Mouse (Mus musculus) liver, adult 2 months (tissue): ENCODE results near the gene Il12rb1. TPM values are rescaled to one million over a fixed set of nuclear protein-coding genes. Genes with fewer than 3 reads are reported as not detected.

ENCODE experiments used
- DNase-seq: peaks from one replicate; pipeline ENCODE4 v3.0.0-alpha.2; 2011; ENCODE audit warnings: low read depth, low spot score; ENCODE audit errors: extremely low read depth
- H3K27ac ChIP-seq: fragments of 200-500 bp; replicated peaks from 2 replicates; pipeline ENCODE4 v1.5.1; 2012; ENCODE audit warnings: low read depth, mild to moderate bottlenecking, control low read depth, inconsistent platforms, low read length; ENCODE audit not compliant: insufficient read depth
- H3K27me3 ChIP-seq: fragments of 200-500 bp; 2 replicates; pipeline ENCODE4 v1.6.1; 2012; ENCODE audit warnings: mild to moderate bottlenecking, moderate library complexity, low read length, inconsistent platforms; ENCODE audit not compliant: control insufficient read depth, insufficient read depth
- H3K36me3 ChIP-seq: fragments of 200-500 bp; 2 replicates; pipeline ENCODE4 v1.6.1; 2012; ENCODE audit warnings: low read length, inconsistent platforms; ENCODE audit not compliant: control insufficient read depth, insufficient read depth
- H3K4me1 ChIP-seq: fragments of 200-500 bp; 2 replicates; pipeline ENCODE4 v1.6.1; 2011; ENCODE audit warnings: low read length; ENCODE audit not compliant: control insufficient read depth, insufficient read depth
- H3K4me3 ChIP-seq: fragments of 200-500 bp; 2 replicates; pipeline ENCODE4 v1.5.1; 2011; ENCODE audit warnings: low read depth, mild to moderate bottlenecking, control low read depth, low read length, moderate library complexity; ENCODE audit not compliant: insufficient read depth
- H3K79me2 ChIP-seq: fragments of 200-500 bp; 2 replicates; pipeline ENCODE4 v1.6.1; 2012; ENCODE audit warnings: inconsistent platforms, mild to moderate bottlenecking, low read length, moderate library complexity; ENCODE audit not compliant: control insufficient read depth, insufficient read depth
- H3K9ac ChIP-seq: fragments of 200-500 bp; 2 replicates; pipeline ENCODE4 v1.6.1; 2012; ENCODE audit warnings: low read depth, mild to moderate bottlenecking, control low read depth, inconsistent platforms, low read length
- CTCF ChIP-seq: fragments of 200-500 bp; IDR thresholded peaks from 2 replicates; pipeline ENCODE4 v1.5.1; 2011; ENCODE audit warnings: low read depth, low read length, control low read depth
- POLR2A ChIP-seq: fragments of 200-500 bp; IDR thresholded peaks from 2 replicates; pipeline ENCODE4 v1.6.1; 2011; ENCODE audit warnings: low read length, control low read depth; ENCODE audit not compliant: insufficient read depth; ENCODE audit errors: extremely low read depth
- WGBS: fragments of 180-500 bp; shearing (Covaris S2); methylation state at CpG from one replicate; pipeline ENCODE4 v1.1.7; 2018; 5-methylcytosine and 5-hydroxymethylcytosine counted together
- polyA plus RNA-seq: library from polyadenylated mRNA; depleted of rRNA; stranded (reverse); fragments of >200 nt; gene quantifications from 2 replicates; pipeline ENCODE4 v1.2.3, GENCODE M21; 2012
- total RNA-seq: library from RNA; depleted of rRNA; stranded (reverse); fragments of >200 nt; gene quantifications from 2 replicates; pipeline ENCODE4 v1.2.3, GENCODE M21; 2014

The Il12rb1 gene
- total and polyA plus RNA-seq, 2 experiments = 0.34 to 0.37 TPM

DNA sequence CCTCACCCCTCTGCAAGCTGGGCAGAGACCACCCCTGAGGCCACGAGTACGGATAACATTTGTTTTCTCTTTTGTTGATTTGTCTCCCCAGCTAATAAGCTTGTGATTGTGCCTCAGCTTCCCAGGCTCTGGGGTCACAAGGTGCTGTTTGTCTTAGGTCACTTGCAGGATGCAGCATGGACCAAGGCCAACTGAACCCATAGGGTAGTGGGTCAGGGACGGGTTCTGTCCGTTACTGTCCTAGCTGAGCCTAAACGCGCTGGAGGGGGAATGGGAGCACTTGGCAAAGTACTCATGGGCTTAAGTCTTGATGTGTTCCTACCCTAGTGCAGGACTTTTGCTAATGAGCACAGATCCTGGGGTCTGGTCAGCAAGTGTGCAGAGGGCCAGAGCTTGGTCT, 40.7 kb upstream of the Il12rb1 start:
- H3K9ac ChIP-seq = 0 out of 2 replicates have a peak overlapping the region, but pooled peaks have one; percentile 3
- peaks cover 12% of the 10 kb centered on the region; the same call in 1 of the 2 replicates for H3K4me1 ChIP-seq
- TF ChIP-seq CTCF (no peak), POLR2A (no peak)

DNA sequence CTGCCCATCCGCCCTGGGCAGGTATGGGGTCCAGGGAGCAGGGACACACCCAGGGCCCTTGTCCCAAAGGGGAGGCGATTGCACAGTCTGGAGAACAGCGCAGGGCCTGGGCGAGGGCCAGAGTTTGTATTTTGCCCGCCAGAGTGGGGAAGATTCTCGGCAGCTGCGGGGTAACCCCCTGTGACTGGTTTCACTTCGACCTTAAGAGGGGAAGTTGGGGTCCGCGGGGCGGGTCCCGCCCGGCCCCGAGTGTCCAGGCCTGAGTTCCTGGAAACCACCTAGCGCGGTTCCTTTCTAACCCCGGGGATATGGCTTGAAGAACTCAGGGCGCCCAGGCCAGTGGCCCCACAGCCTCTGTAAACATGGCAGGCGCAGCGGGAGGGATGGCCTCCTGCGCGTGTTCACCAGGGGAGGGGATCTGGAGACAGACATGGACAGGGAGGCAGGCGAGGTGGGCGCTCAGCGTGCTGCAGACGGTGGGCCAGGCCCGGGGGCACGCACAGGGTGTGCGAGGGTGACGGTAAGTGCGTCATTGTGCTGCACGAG, 39.9 kb upstream of the Il12rb1 start:
- DNase-seq = no peak
- Histone ChIP-seq H3K27ac (no peak overlapping the region; the same call in 1 of the 2 replicates), H3K4me1 (peaks cover 12% of the 10 kb centered on the region; the same call in 1 of the 2 replicates), H3K9ac (no peak overlapping the region), H3K79me2 (no peaks in the 10 kb centered on the region), H3K27me3 (no peaks in the 10 kb centered on the region), H3K36me3 (no peaks in the 10 kb centered on the region), H3K4me3 (no peak overlapping the region)
- no peak for TF ChIP-seq CTCF
- no peak for TF ChIP-seq POLR2A
- 90% methylated on average over 32 of the region's 32 CpGs for WGBS

More for the DNA sequence above, 40.7 kb upstream of the Il12rb1 start:
- no peaks in the 10 kb centered on the region for H3K27me3 ChIP-seq
- H3K27ac ChIP-seq = no peak overlapping the region; the same call in 1 of the 2 replicates
- H3K36me3 ChIP-seq = no peaks in the 10 kb centered on the region
- 28% methylated on average over 6 of the region's 6 CpGs for WGBS
- peak; percentile 69 for DNase-seq
- no peak overlapping the region for H3K4me3 ChIP-seq
- no peaks in the 10 kb centered on the region for H3K79me2 ChIP-seq

- TF ChIP-seq CTCF = no peak
- no peak for TF ChIP-seq POLR2A
- Histone ChIP-seq H3K4me1 (peaks cover 10% of the 10 kb centered on the region; the same call in 1 of the 2 replicates), H3K36me3 (no peaks in the 10 kb centered on the region), H3K4me3 (no peak overlapping the region), H3K27me3 (no peaks in the 10 kb centered on the region), H3K27ac (no peak overlapping the region), H3K79me2 (no peaks in the 10 kb centered on the region), H3K9ac (no peak overlapping the region)
- 84% methylated on average over 16 of the region's 16 CpGs for WGBS
- DNase-seq = no peak
Measured at GRCm38 (mm10) chr8:70768956-70769355, 39.3 kb upstream of the Il12rb1 start.

DNA sequence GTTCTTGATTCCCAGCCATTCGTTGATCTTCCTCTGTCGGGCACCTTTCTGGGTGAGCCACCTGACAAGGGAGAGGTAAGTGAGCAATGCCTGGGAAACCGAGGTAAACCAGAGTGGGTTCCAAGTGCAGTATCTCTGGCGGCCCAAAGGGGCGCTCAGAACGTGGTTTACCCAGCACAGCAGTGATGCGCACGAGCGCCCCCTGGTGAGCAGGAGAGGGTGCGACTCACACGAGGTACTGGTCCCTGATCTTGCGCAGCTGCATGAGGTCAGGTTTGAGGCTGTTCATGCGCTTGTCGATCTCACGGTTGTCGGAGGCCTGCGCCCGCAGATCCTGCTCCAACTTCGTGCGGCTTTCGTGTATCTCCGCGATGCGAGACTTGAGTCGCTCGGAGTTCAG, 38.9 kb upstream of the Il12rb1 start:
- Histone ChIP-seq H3K36me3 (no peaks in the 10 kb centered on the region), H3K27ac (no peak overlapping the region), H3K79me2 (no peaks in the 10 kb centered on the region), H3K27me3 (no peaks in the 10 kb centered on the region), H3K4me1 (peaks cover 7% of the 10 kb centered on the region; the same call in 1 of the 2 replicates), H3K9ac (no peak overlapping the region), H3K4me3 (no peak overlapping the region)
- TF ChIP-seq POLR2A (no peak), CTCF (peak; percentile 100)
- DNase-seq = peak; percentile 80
- WGBS = 12% methylated on average over 26 of the region's 26 CpGs

DNA sequence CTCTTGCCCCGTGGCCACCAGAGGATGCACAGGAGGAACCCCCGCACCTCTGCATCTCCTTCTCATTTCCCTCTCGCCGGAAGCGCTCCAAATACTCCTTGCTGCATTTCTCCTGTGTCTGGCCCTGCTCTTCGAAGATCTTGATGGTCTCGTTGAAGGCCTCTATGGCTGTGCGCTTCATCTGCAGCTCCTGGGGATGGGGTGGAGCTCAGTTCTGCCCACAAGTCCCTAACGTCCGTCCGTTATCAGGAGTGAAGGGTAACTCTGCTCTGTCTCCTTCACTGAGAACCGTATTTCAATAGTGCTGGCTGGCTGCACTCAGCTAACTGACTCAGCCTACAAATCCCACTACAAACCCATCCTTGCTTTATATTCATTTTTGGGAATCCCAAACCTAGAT, 38.4 kb upstream of the Il12rb1 start:
- Histone ChIP-seq H3K4me3 (no peak overlapping the region), H3K36me3 (no peaks in the 10 kb centered on the region), H3K9ac (no peak overlapping the region), H3K4me1 (peaks cover 7% of the 10 kb centered on the region; the same call in 1 of the 2 replicates), H3K79me2 (no peaks in the 10 kb centered on the region), H3K27ac (no peak overlapping the region), H3K27me3 (no peaks in the 10 kb centered on the region)
- DNase-seq = no peak
- WGBS = 82% methylated on average over 12 of the region's 12 CpGs
- TF ChIP-seq POLR2A (no peak), CTCF (no peak)

GRCm38 (mm10) chr8:70770748-70771147, 37.5 kb upstream of the Il12rb1 start:
- DNase-seq = no peak
- Histone ChIP-seq H3K4me1 (peaks cover 9% of the 10 kb centered on the region), H3K27ac (no peak overlapping the region), H3K36me3 (no peaks in the 10 kb centered on the region), H3K79me2 (no peaks in the 10 kb centered on the region), H3K9ac (no peak overlapping the region), H3K4me3 (no peak overlapping the region), H3K27me3 (no peaks in the 10 kb centered on the region)
- no peak for TF ChIP-seq CTCF
- WGBS = 96% methylated on average over 13 of the region's 13 CpGs
